Comparison of ENCODE assay signal across 7 mouse cellular contexts in genomic region chr6:4600658-4601296, GRCm38 (mm10). TPM values are rescaled to one million over a fixed set of nuclear protein-coding genes. Genes with fewer than 3 reads are reported as not detected.
DNase-seq lines count a peak whose midpoint lies in the region; ATAC-seq and TF ChIP-seq lines count a peak whose summit lies in the region.

TSS of gene Casd1 (plus strand) at chr6:4600839.

- peak within 1 kb of the TSS; percentile 98 for H3K4me2 ChIP-seq in hindbrain, embryonic 16.5 days (ENCODE audit: low read length)

- under 1% methylated on average over 43 of the region's 64 CpGs for WGBS in hindbrain, embryonic 16.5 days

- intact Hi-C loops in gastrocnemius, adult 2 months (cut with DNase I), result no loop called here
- intact Hi-C loops in left cerebral cortex, postnatal 25 days (cut with DNase I), result loop anchor here (2.0 to 5.0 kb wide), 2 partner anchors 146 to 302 kb away; partner anchors contain the start of genes Peg10, Ppp1r9a and Sgce

- H3K4me1 ChIP-seq in hindbrain, embryonic 16.5 days (ENCODE audit: control insufficient read depth, insufficient read depth, low read depth, low read length), result peaks cover 12% of the 10 kb centered on the region

- H3K36me3 ChIP-seq in hindbrain, embryonic 16.5 days (ENCODE audit: control insufficient read depth, insufficient read depth, low read length), result no peaks in the 10 kb centered on the region

- peak within 1 kb of the TSS; percentile 94 for H3K9ac ChIP-seq in hindbrain, embryonic 16.5 days (ENCODE audit: low read depth, low read length)

- TF ChIP-seq CTCF in gastrocnemius, adult 2 months (IDR thresholded peaks at IDR 0.05), result peak; percentile 10; the same call in 1 of the 2 replicates

- peak within 1 kb of the TSS; percentile 95 for H3K27ac ChIP-seq in gastrocnemius, adult 2 months
- H3K27ac ChIP-seq in hindbrain, embryonic 16.5 days (ENCODE audit: low read depth, low read length), result peak within 1 kb of the TSS; percentile 94

- ATAC-seq in activated CD4-positive, CD25-positive, alpha-beta regulatory T cell, adult 4 months, result peak; percentile 76
- peak; percentile 94 for ATAC-seq in hindbrain, embryonic 16.5 days

- H3K9me3 ChIP-seq in hindbrain, embryonic 16.5 days (ENCODE audit: control insufficient read depth, low read length), result no peaks in the 10 kb centered on the region

- H3K4me3 ChIP-seq in gastrocnemius, adult 2 months, result peak within 1 kb of the TSS; percentile 82
- H3K4me3 ChIP-seq in hindbrain, embryonic 16.5 days (ENCODE audit: low read length), result peak within 1 kb of the TSS; percentile 80

- peak; percentile 36 to 71 for DNase-seq in cerebellum, postnatal 4 days (ENCODE audit: low spot score in 2 of 2)
- peak; percentile 75 for DNase-seq in gastrocnemius, adult 2 months
- peak; percentile 51 to 68 for DNase-seq in left cerebral cortex, postnatal 25 days (ENCODE audit: low spot score in 2 of 2)
- peak; percentile 77 for DNase-seq in mesoderm, embryonic 11.5 days (ENCODE audit: low read depth, low spot score)
- DNase-seq in right cerebral cortex, postnatal 4 days, result peak; percentile 70

- H3K27me3 ChIP-seq in hindbrain, embryonic 16.5 days (replicated peaks; ENCODE audit: control insufficient read depth, insufficient read depth, low read length), result no peaks in the 10 kb centered on the region; the same call in 1 of the 2 replicates

RNA-seq across cellular contexts. Expression of gene Casd1, which starts in this region (rescaled TPM):
- 1 to 10 TPM; 6.4 to 10.0 TPM for polyA plus RNA-seq in activated CD4-positive, CD25-positive, alpha-beta regulatory T cell, adult 4 months (2017; shearing (Covaris generic))
- total RNA-seq in gastrocnemius, adult 2 months (2021), result 10 to 100 TPM; 18.6 to 20.4 TPM
- polyA plus RNA-seq in hindbrain, embryonic 16.5 days (2015; fragmentation: Nextera tagmentation; extraction: Ambion mirVana), result 42.1 and 43.4 TPM in 2 replicates
- 10 to 100 TPM; 50.7 to 53.1 TPM for total RNA-seq in left cerebral cortex, postnatal 25 days (2021)

Comparison
In these comparisons a context has a peak if more than half of its experiments do, and no peak if none do; other contexts are left out.
1. Peak in every context shown above with its lines: DNase-seq, ATAC-seq, H3K4me3 ChIP-seq and H3K27ac ChIP-seq.